Mouse (Mus musculus): ENCODE results near the gene 9530068E07Rik.

The 9530068E07Rik gene

DNA sequence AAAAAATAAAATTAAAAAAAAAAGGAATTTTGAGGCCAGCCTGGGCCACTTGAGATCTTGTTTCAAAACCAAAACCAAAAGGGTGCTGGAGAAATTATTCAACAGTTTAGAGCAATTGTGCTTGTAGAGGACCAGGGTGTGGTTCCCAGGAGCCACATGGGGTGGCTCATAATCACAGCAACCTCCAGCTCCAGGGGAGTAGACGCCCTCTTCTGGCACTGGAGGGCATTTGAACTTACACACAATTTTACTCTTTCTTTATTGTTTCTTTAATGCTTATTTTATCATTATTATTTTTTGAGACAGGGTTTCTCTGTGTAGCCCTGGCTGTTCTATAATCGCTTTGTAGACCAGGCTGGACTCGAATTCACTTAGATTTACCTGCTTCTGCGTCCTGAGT lies 885 bp upstream of the 9530068E07Rik start:
- CTCF ChIA-PET = interaction anchor here (0.6 to 3.6 kb wide), 26 partner anchors 10 to 858 kb away, joined by 3 to 24 read pairs (median 4); no protein-coding TSS in a partner anchor

DNA sequence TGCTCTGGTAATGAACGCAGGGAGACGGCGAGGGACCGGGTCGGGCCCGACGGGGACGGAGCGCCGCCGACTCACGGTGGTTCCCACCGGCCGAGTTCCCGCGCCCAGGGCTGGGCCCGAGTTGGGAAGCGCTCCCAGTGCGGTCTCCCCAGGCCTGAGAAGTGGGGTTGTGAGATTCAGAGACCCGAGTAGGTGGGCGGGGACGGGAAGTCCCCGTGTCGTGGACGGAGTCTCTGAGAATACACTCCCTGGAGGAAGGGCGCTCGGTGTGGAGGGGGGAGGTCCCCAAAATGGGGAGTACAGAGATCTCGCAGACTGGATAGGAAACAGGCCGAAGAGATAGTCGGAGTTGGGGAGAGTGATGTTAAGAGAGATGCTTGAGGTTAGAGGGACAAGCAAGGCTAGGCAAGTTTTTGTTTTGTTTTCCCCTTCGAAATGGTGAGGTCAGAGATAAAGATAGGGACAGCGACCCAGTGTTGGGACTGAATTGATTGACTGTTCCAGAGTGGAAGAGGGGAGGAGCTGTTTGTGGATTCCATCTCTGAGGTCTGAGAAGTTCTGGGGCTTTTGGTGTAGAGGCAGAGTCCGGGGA lies 465 bp downstream of the 9530068E07Rik start:
- POLR2A ChIA-PET = interaction anchor here (0.6 to 5.0 kb wide), 64 partner anchors 8 to 1481 kb away, joined by 3 to 52 read pairs (median 4); partner anchors contain the start of genes Vdac1 (in 3 of the 4), 0610009B22Rik (in 1 of the 4), Cdkn2aipnl (in 1 of the 4) and Nhp2 (in 1 of the 4)
- CTCF ChIA-PET = interaction anchor here (0.6 to 3.6 kb wide), 34 partner anchors 10 to 1187 kb away, joined by 3 to 24 read pairs (median 5); partner anchors contain the start of gene Uqcrq (in 1 of the 4)

More for the DNA sequence above, 885 bp upstream of the 9530068E07Rik start:
- POLR2A ChIA-PET = interaction anchor here in 3 of 4 experiments (0.6 to 5.0 kb wide), 32 partner anchors 9 to 978 kb away, joined by 3 to 52 read pairs (median 6); partner anchors contain the start of genes Vdac1 (in 3 of the 3) and Nhp2 (in 1 of the 3)

DNA sequence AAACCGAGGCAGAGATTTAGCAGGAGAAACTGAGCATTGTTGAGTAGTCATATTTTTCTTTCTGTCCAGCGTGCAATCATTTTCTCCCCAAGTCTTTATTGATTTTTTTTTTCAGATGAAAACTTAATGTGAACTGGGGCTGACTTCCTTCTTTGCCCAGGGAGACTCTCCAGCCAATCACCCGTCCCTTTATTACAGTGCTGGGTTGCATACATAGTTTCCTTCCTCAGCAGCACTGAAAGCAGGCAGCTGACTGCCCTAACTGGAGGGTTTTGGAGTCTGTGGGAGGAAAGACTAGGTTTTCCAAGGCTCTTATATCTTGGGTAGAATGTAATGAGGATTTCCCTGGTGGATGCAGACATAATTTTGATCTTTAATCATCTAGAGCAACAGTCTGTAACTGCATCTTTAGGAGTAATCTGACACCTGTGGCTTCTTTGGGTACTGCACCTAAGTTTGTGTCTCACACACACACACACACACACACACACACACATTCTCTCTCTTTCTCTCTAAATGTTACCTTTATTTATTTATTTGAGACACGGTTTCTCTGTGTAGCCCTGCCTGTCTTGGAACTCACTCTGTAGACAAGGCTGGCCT lies 1.3 kb downstream of the 9530068E07Rik start:
- ChIA-PET CTCF (interaction anchor here in 3 of 4 experiments (1.1 to 3.6 kb wide), 9 partner anchors 13 to 178 kb away, joined by 3 to 24 read pairs (median 9); no protein-coding TSS in a partner anchor), POLR2A (interaction anchor here in 3 of 4 experiments (0.5 to 5.0 kb wide), 33 partner anchors 9 to 1458 kb away, joined by 3 to 52 read pairs (median 5); partner anchors contain the start of genes Vdac1 (in 3 of the 3), 0610009B22Rik (in 1 of the 3) and Ppp2ca (in 1 of the 3))

DNA sequence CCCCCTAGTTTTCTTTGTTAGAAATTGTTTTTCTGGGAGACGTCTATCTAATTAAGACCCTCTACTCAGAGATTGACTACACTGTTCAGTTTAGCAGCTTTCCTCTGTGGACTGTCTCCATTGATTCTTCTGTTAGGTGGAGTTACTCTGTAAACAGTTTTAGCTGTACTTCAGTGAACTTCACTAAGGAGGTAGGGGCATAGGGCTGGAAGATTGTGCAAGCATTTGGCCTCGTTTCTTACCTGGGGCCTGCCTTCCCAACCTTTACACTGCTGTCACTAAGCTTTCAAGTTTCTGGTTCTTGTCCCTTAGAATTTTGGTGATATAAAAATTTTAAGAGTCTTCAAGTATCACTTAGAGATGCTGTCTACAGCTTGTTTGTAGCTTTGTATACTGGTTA lies 5.2 kb downstream of the 9530068E07Rik start:
- ChIA-PET POLR2A (interaction anchor here in 1 of 4 experiments (0.6 kb wide), 1 partner anchor 91 kb away, joined by 3 read pairs; no protein-coding TSS in a partner anchor), CTCF (no interaction called here)

DNA sequence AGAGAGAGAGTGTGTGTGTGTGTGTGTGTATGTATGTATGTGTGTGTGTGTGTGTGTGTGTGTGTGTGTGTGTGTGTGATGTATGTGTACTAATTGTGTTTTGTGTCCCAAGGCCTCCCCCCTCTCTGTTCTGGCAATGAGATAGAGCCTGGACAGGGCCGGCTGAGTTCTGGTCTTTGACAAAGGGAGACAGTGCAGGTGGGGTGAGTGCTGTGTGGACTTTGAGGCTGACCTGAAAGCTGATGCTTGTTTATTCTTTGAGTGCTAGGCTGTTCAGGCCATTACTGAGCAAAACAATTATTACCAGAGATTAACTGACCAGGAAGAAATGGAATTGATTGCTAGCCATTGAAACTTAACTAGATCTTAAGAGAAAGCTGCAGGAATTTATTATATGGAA lies 6.3 kb downstream of the 9530068E07Rik start:
- ChIA-PET POLR2A (interaction anchor here in 1 of 4 experiments (1.3 kb wide), 1 partner anchor 9 kb away, joined by 3 read pairs; no protein-coding TSS in a partner anchor), CTCF (no interaction called here)

DNA sequence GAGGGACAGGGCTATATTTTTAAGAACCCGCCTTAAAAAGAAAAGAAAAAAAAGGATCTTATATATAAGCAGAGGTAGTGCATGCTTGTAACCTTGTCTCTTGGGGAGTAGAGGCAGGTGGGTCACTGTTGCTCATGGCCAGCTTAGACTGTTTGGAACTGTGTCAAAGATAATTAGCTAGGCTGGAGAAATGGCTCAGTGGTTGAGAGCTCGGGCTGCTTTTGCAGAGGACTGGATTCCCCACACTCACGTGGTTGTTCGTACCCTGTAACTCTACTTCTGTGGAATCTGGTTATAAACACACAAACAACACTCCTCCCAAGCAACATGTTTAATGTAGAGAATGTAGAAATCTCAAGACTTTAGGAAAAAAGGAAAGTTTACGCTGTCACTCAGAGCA lies 8.0 kb downstream of the 9530068E07Rik start:
- POLR2A ChIA-PET = interaction anchor here in 2 of 4 experiments (0.6 to 2.4 kb wide), 4 partner anchors 20 to 856 kb away, joined by 3 to 5 read pairs (median 4); partner anchors contain the start of gene Vdac1 (in 1 of the 2)
- CTCF ChIA-PET = interaction anchor here in 1 of 4 experiments (1.2 kb wide), 1 partner anchor 20 kb away, joined by 3 read pairs; no protein-coding TSS in a partner anchor

DNA sequence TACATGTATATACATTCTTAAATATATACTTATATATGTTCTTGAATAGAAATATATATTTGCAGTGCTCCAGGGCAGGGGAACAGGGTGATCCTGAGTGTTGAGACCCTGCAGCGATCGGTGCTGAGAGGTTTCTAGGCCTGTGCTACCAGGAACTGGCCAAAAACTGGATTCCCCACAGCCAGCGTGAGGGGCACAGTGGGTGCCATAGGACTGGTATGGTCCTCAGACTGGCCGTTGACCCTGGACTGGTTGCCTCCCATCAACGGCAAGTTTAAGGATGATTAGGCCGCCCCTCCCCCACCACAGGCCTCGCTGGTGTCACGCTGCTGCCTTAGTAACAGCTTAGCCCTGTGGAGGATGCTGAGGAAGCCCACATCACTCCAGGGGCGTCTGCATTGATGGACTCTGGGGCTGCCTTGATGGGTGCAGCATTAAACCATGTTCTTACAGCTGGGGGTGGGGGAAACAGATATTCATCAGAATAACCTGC lies 9.0 kb downstream of the 9530068E07Rik start:
- CTCF ChIA-PET = interaction anchor here in 2 of 4 experiments (0.5 to 1.1 kb wide), 3 partner anchors 32 to 54 kb away, joined by 3 to 4 read pairs (median 3); partner anchors contain the start of gene Vdac1 (in 1 of the 2)
- POLR2A ChIA-PET = interaction anchor here in 2 of 4 experiments (2.4 to 3.4 kb wide), 2 partner anchors 8 to 46 kb away, joined by 5 to 20 read pairs; partner anchors contain the start of gene 9530068E07Rik (in 1 of the 2)

DNA sequence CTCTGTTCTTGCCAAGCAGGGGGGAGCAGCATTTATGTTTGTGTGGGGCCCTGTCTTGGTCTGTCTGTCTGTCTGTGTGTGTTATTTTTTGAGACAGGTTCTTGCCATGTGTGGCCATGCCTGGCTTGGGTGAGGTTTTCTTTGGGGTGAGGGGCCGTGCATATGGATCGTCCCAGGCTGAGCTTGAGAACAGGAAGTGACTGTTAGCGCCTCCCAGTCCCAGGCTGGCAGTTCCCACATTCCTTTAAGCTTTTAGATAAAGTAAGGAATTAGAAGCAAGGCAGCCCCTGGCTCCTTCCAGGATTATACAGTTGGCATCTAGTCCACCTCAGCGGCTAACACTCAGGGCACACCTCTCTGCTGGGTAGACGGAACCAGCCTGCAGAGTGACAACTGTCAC lies 13.1 kb downstream of the 9530068E07Rik start:
- POLR2A ChIA-PET = interaction anchor here in 2 of 4 experiments (0.8 to 1.9 kb wide), 3 partner anchors 13 to 50 kb away, joined by 3 to 5 read pairs (median 4); partner anchors contain the start of gene 9530068E07Rik (in 1 of the 2)
- CTCF ChIA-PET = interaction anchor here in 1 of 4 experiments (1.7 kb wide), 1 partner anchor 13 kb away, joined by 6 read pairs; the partner anchor contains the start of gene 9530068E07Rik

DNA sequence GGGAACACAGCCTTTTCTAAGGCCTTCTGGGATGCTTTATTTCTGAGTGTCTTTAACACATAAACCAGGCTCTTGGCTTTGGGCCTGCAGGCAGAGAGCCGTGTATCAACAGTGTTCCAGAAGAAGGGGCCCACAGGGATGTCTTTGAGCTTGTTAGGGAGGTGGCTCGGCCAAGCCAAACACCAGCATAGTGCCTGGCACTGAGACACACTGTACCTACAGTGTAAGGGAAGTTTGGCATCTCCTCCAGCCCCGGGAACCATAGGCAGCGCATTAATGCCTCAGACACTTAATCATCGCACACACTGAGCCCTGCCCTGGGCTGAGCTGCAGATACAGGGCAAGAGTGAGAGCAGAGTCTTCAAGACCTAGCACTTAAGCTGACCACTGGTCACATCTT lies 22.1 kb downstream of the 9530068E07Rik start:
- POLR2A ChIA-PET = interaction anchor here in 3 of 4 experiments (0.6 to 2.0 kb wide), 7 partner anchors 10 to 1068 kb away, joined by 3 to 6 read pairs (median 5); partner anchors contain the start of gene 9530068E07Rik (in 1 of the 3)
- CTCF ChIA-PET = interaction anchor here in 2 of 4 experiments (1.2 to 1.5 kb wide), 4 partner anchors 10 to 289 kb away, joined by 3 to 4 read pairs (median 3); no protein-coding TSS in a partner anchor

DNA sequence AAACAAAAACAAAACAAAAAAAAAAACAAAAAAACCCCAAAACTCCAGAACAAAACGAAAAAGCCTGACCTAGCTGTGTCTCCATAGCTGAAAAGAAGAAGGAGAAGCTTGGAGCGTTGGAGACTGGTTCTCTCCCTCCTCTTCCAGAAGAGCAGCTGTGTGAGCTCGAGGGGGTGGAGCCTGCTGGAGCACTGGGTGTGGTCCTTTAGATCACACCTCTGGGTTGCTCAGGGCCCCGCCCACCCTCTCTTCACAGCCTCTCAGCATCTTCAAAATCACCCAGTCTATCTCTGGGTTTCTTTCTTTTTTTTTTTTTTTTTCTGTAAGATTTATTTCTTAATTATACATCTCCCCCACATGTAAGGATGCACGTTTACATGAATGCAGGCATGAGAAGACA lies 23.0 kb downstream of the 9530068E07Rik start:
- POLR2A ChIA-PET = interaction anchor here (0.5 to 2.0 kb wide), 15 partner anchors 11 to 1068 kb away, joined by 3 to 6 read pairs (median 3); partner anchors contain the start of genes 9530068E07Rik (in 1 of the 4) and Fstl4 (in 1 of the 4)
- CTCF ChIA-PET = interaction anchor here (0.6 to 1.5 kb wide), 12 partner anchors 11 to 741 kb away, joined by 3 to 8 read pairs (median 4); no protein-coding TSS in a partner anchor

DNA sequence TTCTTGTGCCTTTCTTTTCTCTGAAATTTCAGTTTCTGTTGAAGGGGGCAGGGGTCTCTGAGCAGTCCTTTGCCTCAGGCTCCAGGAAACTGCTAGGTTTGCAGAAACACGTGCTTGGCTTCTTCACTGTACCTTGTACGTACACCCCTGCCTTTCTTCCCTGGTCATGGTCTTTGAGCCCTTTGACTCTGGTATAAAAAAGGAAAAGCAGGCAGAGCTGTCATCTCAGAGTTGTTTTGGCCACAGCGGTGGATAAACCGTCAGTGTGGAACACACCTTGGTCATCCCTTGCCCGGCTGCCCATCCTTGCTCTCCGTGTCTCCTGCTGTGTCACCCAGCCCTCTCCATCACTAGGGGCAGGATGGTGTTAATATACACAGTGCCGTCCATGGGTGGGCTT lies 23.6 kb downstream of the 9530068E07Rik start:
- ChIA-PET POLR2A (interaction anchor here in 2 of 4 experiments (0.7 to 2.0 kb wide), 5 partner anchors 23 to 815 kb away, joined by 3 to 5 read pairs (median 4); partner anchors contain the start of gene 9530068E07Rik (in 1 of the 2)), CTCF (interaction anchor here in 3 of 4 experiments (0.7 to 1.9 kb wide), 6 partner anchors 45 to 835 kb away, joined by 3 to 8 read pairs (median 4); no protein-coding TSS in a partner anchor)

DNA sequence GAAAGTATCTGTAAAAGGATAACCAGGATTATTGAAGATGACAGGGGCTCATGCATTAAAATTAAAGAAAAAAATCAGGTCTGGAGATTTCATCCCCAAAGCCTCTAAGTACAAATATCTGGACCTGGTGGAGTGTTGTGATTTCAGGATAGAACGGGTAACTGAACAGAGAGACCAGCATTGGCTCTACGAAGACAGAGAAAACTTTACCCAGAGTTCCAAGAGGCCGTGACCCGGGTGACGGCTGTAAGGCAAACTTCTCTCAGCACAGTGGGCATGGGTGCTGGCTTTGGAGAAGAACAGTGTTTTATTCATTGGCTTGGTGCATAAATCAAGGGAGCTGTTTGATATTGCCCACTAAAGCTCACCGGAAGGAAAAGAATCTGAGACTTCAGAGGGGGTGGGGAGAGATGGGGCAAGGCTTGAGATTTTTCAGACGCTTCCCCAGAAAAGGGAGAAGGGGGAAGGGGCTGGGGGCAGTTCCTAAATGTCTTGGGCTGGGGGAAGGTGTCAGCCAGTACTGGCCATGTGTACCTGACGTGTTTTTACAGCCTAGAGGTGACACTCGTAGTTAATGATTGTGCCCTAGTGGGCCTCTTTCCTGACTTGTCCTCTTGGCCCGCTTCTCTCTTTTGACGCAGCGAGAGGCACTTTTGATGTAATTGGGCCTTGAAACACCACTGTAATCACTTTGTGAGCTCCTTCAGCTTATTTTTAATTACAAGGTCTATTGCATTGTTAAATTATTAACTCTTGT lies 24.2 kb downstream of the 9530068E07Rik start:
- CTCF ChIA-PET = interaction anchor here (0.6 to 1.9 kb wide), 19 partner anchors 24 to 835 kb away, joined by 3 to 11 read pairs (median 3); partner anchors contain the start of gene 9530068E07Rik (in 2 of the 4)
- POLR2A ChIA-PET = interaction anchor here in 3 of 4 experiments (0.6 to 2.0 kb wide), 6 partner anchors 8 to 93 kb away, joined by 3 to 5 read pairs (median 4); partner anchors contain the start of gene 9530068E07Rik (in 1 of the 3)

DNA sequence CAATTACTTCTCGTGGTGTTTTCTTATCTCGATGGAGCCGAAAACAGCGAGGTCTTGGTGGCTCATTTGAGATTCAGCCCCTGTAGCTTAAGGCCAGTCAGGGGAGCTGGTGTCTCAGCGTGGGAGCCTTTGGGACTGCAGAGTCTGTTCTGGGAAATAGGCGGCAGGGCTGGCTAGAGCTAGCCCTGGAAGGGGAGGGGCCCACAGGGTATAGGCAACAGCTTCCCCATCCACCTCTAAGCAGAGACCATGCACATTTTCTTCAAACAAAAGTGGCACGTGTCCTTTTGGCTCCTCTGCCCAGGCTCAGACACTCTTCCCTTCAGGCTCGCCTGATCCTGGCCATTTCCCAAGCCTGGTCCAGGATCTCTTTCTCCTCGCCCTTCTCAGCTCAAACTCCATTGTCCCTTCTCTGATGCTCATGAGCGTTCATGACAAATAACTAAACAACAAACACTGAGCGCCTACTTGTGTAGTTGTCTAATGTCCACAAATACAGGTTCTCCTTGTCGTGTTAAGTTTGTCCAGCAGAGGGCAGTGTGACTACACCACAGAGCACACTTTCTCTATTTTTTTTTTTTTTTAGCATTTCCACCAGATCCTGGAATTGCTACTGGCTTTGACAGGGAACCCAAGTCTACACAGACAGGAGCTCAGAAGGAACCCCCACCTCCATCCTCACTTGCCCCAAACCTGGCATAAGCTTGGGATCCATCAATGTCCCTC lies 25.0 kb downstream of the 9530068E07Rik start:
- ChIA-PET CTCF (interaction anchor here (0.6 to 1.9 kb wide), 48 partner anchors 16 to 880 kb away, joined by 3 to 11 read pairs (median 4); partner anchors contain the start of gene 9530068E07Rik (in 2 of the 4)), POLR2A (interaction anchor here in 3 of 4 experiments (0.6 to 1.3 kb wide), 5 partner anchors 9 to 113 kb away, joined by 3 to 4 read pairs (median 3); partner anchors contain the start of gene 9530068E07Rik (in 1 of the 3))

DNA sequence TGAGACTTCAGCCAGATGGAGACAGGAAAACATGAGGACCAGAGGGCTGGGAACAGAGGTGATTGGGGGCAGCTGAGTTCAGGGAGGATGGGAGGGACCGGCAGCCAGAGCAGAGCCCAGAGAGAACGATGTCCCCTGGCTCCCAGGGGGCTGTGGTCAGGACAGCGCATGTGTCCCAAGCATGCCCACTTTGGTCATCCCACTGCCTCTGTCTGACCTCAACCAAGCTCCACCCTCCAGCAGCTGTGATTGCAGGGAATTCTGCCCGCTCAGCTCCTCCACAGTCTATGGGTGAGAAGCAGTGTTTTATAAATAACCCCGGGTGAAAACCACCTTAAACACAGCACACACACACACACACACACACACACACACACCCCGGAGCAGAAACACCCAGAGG lies 33.2 kb downstream of the 9530068E07Rik start:
- ChIA-PET POLR2A (interaction anchor here in 1 of 4 experiments (0.5 kb wide), 1 partner anchor 126 kb away, joined by 3 read pairs; no protein-coding TSS in a partner anchor), CTCF (interaction anchor here in 2 of 4 experiments (0.6 to 0.9 kb wide), 2 partner anchors 92 to 200 kb away, joined by 3 to 4 read pairs; no protein-coding TSS in a partner anchor)

DNA sequence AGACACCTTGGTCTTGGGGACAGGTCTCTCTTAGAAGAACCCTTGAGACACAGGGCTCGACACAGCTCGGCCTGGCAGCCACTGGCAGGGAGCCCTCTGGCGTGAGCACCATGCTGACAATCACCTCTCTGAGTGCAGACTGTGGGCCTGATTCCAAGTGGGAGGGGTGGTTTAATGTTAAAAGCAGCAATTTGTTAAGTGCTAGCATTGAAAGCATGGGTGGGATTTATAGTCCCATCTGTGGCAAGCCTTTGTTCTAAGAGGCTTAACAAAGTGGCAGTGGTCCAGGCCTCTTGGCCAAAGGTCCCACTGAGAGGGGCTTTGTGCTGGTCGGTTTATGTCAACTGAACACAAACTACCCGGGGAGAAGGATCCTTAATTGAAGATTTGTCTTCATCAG lies 35.4 kb downstream of the 9530068E07Rik start:
- POLR2A ChIA-PET = interaction anchor here in 2 of 4 experiments (0.6 to 1.4 kb wide), 3 partner anchors 9 to 107 kb away, joined by 3 to 4 read pairs (median 3); no protein-coding TSS in a partner anchor
- CTCF ChIA-PET = interaction anchor here in 1 of 4 experiments (0.5 kb wide), 1 partner anchor 35 kb away, joined by 8 read pairs; the partner anchor contains the start of gene 9530068E07Rik

DNA sequence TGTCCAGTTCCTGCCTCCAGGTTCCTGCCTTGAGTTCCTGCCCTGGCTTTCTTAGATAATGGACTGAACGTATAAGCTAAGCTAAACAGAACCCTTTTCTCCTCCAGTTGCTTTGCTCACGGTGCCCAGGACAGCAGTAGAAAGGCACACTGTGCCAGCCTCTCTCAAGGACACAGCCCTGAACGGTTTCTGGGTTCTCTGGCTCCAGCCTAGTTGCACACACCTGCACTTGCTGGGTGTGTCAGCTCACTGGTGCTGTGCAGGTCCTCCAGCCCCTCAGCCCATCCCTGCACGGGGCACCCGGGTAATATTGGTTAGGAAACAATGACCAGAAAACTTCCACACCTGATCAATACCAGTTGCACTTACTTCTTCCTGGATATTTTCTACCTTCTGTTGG lies 35.9 kb downstream of the 9530068E07Rik start:
- ChIA-PET CTCF (interaction anchor here in 1 of 4 experiments (0.5 kb wide), 1 partner anchor 36 kb away, joined by 8 read pairs; the partner anchor contains the start of gene 9530068E07Rik), POLR2A (interaction anchor here in 1 of 4 experiments (0.6 to 1.2 kb wide), 2 partner anchors 9 to 108 kb away, joined by 3 read pairs; no protein-coding TSS in a partner anchor)

Measured in embryonic stem cell, embryonic (primary cell).